Mouse (Mus musculus): ENCODE measurements around the gene Gng10. TPM values are rescaled to one million over a fixed set of nuclear protein-coding genes. Genes with fewer than 3 reads are reported as not detected.

Gng10 gene
- total RNA-seq (2017) = 76.3 to 133 TPM (median 119 TPM) in 3 replicates

GRCm38 (mm10) chr4:59034918-59035785, at the start of gene Gng10:
Gng10 (plus strand) TSS chr4:59035088.
- peak; percentile 39 for ATAC-seq (replicated peaks; ENCODE audit: insufficient number of reproducible peaks, low FRiP score, low TSS enrichment, poor library complexity, severe bottlenecking)

- 0 out of 2 replicates have a peak, but pooled peaks have one; percentile 55 for ATAC-seq (replicated peaks; ENCODE audit: insufficient number of reproducible peaks, low FRiP score, low TSS enrichment, poor library complexity, severe bottlenecking)
Measured at GRCm38 (mm10) chr4:58985157-58985648, 49.7 kb upstream of the Gng10 start.

- 0 out of 2 replicates have a peak, but pooled peaks have one; percentile 18 for ATAC-seq (replicated peaks; ENCODE audit: insufficient number of reproducible peaks, low FRiP score, low TSS enrichment, poor library complexity, severe bottlenecking)
Measured at GRCm38 (mm10) chr4:58986540-58987190, 48.2 kb upstream of the Gng10 start, which contains the start of gene Ptgr1. Ptgr1 (minus strand) TSS chr4:58987119.

GRCm38 (mm10) chr4:58989303-58989898, 45.5 kb upstream of the Gng10 start:
- ATAC-seq (replicated peaks; ENCODE audit: insufficient number of reproducible peaks, low FRiP score, low TSS enrichment, poor library complexity, severe bottlenecking) = no peak

GRCm38 (mm10) chr4:58990609-58991434, 44.1 kb upstream of the Gng10 start:
- ATAC-seq (replicated peaks; ENCODE audit: insufficient number of reproducible peaks, low FRiP score, low TSS enrichment, poor library complexity, severe bottlenecking) = no peak

GRCm38 (mm10) chr4:58992195-58992594, 42.7 kb upstream of the Gng10 start:
- ATAC-seq (replicated peaks; ENCODE audit: insufficient number of reproducible peaks, low FRiP score, low TSS enrichment, poor library complexity, severe bottlenecking) = no peak

GRCm38 (mm10) chr4:58994762-58995161, 40.1 kb upstream of the Gng10 start, which contains the start of gene Dnajc25:
Dnajc25 (plus strand) TSS chr4:58995062.
- no peak for ATAC-seq (replicated peaks; ENCODE audit: insufficient number of reproducible peaks, low FRiP score, low TSS enrichment, poor library complexity, severe bottlenecking)

GRCm38 (mm10) chr4:58995251-58995693, 39.6 kb upstream of the Gng10 start:
- ATAC-seq (replicated peaks; ENCODE audit: insufficient number of reproducible peaks, low FRiP score, low TSS enrichment, poor library complexity, severe bottlenecking) = no peak

- no peak for ATAC-seq (replicated peaks; ENCODE audit: insufficient number of reproducible peaks, low FRiP score, low TSS enrichment, poor library complexity, severe bottlenecking)
Measured at GRCm38 (mm10) chr4:58997081-58997480, 37.8 kb upstream of the Gng10 start.

GRCm38 (mm10) chr4:58998688-58999087, 36.2 kb upstream of the Gng10 start:
- ATAC-seq (replicated peaks; ENCODE audit: insufficient number of reproducible peaks, low FRiP score, low TSS enrichment, poor library complexity, severe bottlenecking) = no peak

- peak; percentile 60 for ATAC-seq (replicated peaks; ENCODE audit: insufficient number of reproducible peaks, low FRiP score, low TSS enrichment, poor library complexity, severe bottlenecking)
Measured at GRCm38 (mm10) chr4:58999686-59000085, 35.2 kb upstream of the Gng10 start.

GRCm38 (mm10) chr4:59000614-59001013, 34.3 kb upstream of the Gng10 start:
- no peak for ATAC-seq (replicated peaks; ENCODE audit: insufficient number of reproducible peaks, low FRiP score, low TSS enrichment, poor library complexity, severe bottlenecking)

- peak; percentile 66 for ATAC-seq (replicated peaks; ENCODE audit: insufficient number of reproducible peaks, low FRiP score, low TSS enrichment, poor library complexity, severe bottlenecking)
Measured at GRCm38 (mm10) chr4:59002948-59003805, 31.7 kb upstream of the Gng10 start, which contains the start of gene Gm20503. Gm20503 (plus strand) TSS chr4:59003210.

GRCm38 (mm10) chr4:59003806-59004200, 31.1 kb upstream of the Gng10 start:
- ATAC-seq (replicated peaks; ENCODE audit: insufficient number of reproducible peaks, low FRiP score, low TSS enrichment, poor library complexity, severe bottlenecking) = no peak

GRCm38 (mm10) chr4:59006211-59006610, 28.7 kb upstream of the Gng10 start:
- no peak for ATAC-seq (replicated peaks; ENCODE audit: insufficient number of reproducible peaks, low FRiP score, low TSS enrichment, poor library complexity, severe bottlenecking)

GRCm38 (mm10) chr4:59007016-59007415, 27.9 kb upstream of the Gng10 start:
- no peak for ATAC-seq (replicated peaks; ENCODE audit: insufficient number of reproducible peaks, low FRiP score, low TSS enrichment, poor library complexity, severe bottlenecking)

GRCm38 (mm10) chr4:59007974-59008373, 26.9 kb upstream of the Gng10 start:
- ATAC-seq (replicated peaks; ENCODE audit: insufficient number of reproducible peaks, low FRiP score, low TSS enrichment, poor library complexity, severe bottlenecking) = no peak

Data from monocyte, adult 5-6 weeks (primary cell).